Mouse (Mus musculus) kidney, embryonic 14.5 days (tissue): ENCODE data around the gene Lsm8. TPM values are rescaled to one million over a fixed set of nuclear protein-coding genes. Genes with fewer than 3 reads are reported as not detected.
A peak's percentile ranks its signal among the peaks of the same experiment; 100 is the strongest.
"Not testable (repeated sequence)": the region's sequence is repeated elsewhere in the genome, so short reads cannot be mapped to it uniquely, and the experiment has no call there.

Source experiments
- ATAC-seq: fragments of 200-750 bp; cut with Nextera tagmentation; 2 replicates; pipeline ENCODE4 v1.8.0; 2017; ENCODE audit warnings: moderate number of reproducible peaks, mild to moderate bottlenecking, moderate TSS enrichment, moderate library complexity; ENCODE audit not compliant: low FRiP score, low TSS enrichment
- H3K27ac ChIP-seq: fragments of 300-500 bp; sonication (generic); 2 replicates; pipeline ENCODE4 v1.5.1; 2014; ENCODE audit warnings: low read depth, mild to moderate bottlenecking, low read length, moderate library complexity, mixed read lengths
- H3K27me3 ChIP-seq: fragments of 300-500 bp; sonication (generic); 2 replicates; pipeline ENCODE4 v1.6.1; 2014; ENCODE audit warnings: mild to moderate bottlenecking, low read length; ENCODE audit not compliant: control insufficient read depth, insufficient read depth
- H3K36me3 ChIP-seq: fragments of 300-500 bp; sonication (generic); 2 replicates; pipeline ENCODE4 v1.6.1; 2014; ENCODE audit warnings: low read length, mixed read lengths; ENCODE audit not compliant: control insufficient read depth, insufficient read depth
- H3K4me1 ChIP-seq: fragments of 300-500 bp; sonication (generic); 2 replicates; pipeline ENCODE4 v1.6.1; 2014; ENCODE audit warnings: low read length, mixed read lengths; ENCODE audit not compliant: control insufficient read depth, insufficient read depth
- H3K4me2 ChIP-seq: fragments of 300-500 bp; sonication (generic); replicated peaks from 2 replicates; pipeline ENCODE4 v1.6.1; 2014; ENCODE audit warnings: low read depth, mild to moderate bottlenecking, low read length
- H3K4me3 ChIP-seq: fragments of 300-500 bp; sonication (generic); 2 replicates; pipeline ENCODE4 v1.5.1; 2014; ENCODE audit warnings: mild to moderate bottlenecking, low read length
- H3K9ac ChIP-seq: fragments of 300-500 bp; sonication (generic); 2 replicates; pipeline ENCODE4 v1.6.1; 2014; ENCODE audit warnings: low read depth, mild to moderate bottlenecking, low read length, moderate library complexity
- H3K9me3 ChIP-seq: fragments of 300-500 bp; sonication (generic); 2 replicates; pipeline ENCODE4 v1.6.1; 2016; ENCODE audit warnings: low read length; ENCODE audit not compliant: control insufficient read depth
- WGBS: fragments of 180-500 bp; shearing (Covaris S2); extraction: QIAGEN DNeasy Blood & Tissue Kit; methylation state at CpG from one replicate; pipeline ENCODE4 v1.1.7; 2014; 5-methylcytosine and 5-hydroxymethylcytosine counted together
- polyA plus RNA-seq: library from polyadenylated mRNA; unstranded; fragments of >200 nt; fragmentation: Nextera tagmentation; extraction: Ambion mirVana; gene quantifications from 2 replicates; pipeline ENCODE4 v1.2.1, GENCODE M21; 2014

The Lsm8 gene
- polyA plus RNA-seq = 231 and 294 TPM in 2 replicates

DNA sequence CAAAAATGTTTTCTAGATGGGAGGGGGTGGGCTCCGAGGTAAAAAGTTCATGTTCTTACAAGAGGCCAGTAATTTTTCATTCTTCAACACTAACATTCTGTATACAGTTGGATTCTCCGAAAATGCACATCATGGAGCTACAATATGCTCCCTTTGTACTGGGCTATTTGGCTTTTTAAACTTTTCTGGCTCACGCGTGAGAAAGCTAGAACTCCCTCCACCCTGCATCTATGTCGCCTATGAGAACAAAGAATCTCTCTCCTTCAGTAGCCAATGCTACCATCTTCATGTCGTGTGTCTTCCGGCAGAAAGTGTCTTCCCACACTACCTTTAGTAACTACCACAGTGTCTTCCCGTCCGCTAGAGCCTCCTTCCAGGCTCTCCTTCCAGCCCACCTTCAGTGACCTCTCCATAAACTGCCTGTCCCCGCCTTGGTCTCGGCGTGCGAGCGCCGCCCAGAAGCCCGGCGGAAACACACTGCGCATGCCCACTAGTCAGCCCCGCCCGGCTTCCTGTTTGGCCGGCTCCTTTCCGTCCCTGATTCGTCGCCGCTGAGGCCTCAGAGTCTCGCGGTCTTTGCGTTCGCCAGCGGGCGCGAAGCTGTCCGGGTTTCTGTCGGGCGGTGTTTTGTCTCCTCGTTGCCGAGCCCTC is at the start of gene Lsm8:
Gene Lsm8, plus strand, starts transcription at position 529 of the 651 bp plus-strand sequence.
- peak within 1 kb of the TSS; percentile 78 for H3K9ac ChIP-seq

DNA sequence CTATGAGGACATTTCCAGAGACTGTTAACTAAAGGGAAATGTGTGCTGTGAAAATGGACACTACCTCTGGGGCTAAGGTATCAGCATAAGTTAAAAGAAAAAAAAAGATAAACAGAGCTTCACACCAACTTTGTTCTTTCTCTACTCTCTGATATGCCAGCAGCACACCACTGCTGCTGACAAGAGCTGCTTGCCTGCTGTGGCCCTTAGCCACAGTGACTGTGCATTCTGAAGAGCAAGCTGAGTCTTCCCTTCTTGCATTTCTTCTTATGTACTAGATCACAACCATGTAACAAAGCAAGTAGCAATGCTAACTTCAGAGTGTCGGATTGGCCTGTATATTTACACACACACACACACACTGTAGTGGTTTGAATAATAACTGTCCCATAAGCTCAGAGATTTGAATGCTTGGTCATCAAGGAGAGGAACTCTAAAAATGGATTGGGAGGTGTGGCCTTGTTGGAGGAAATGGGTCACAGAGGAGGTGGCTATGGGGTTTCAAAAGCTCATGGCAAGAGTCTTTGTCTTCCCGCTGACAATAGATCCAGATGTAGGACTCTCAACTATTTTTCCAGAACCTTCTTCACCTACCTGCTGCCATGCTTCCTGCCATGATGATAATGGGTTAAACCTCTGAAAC is 47.4 kb upstream of the Lsm8 start:
- Histone ChIP-seq H3K4me1 (no peaks in the 10 kb centered on the region), H3K27ac (no peak overlapping the region), H3K4me3 (no peak overlapping the region), H3K4me2 (no peak overlapping the region), H3K27me3 (no peaks in the 10 kb centered on the region), H3K9me3 (no peaks in the 10 kb centered on the region), H3K36me3 (no peaks in the 10 kb centered on the region), H3K9ac (no peak overlapping the region)
- 92% methylated on average over 2 of the region's 2 CpGs for WGBS
- no peak for ATAC-seq

More for the DNA sequence above, at the start of gene Lsm8:
- H3K4me1 ChIP-seq = peaks cover 8% of the 10 kb centered on the region; the same call in 1 of the 2 replicates
- WGBS = 1% methylated on average over 37 of the region's 37 CpGs
- peaks cover 22% of the 10 kb centered on the region; the same call in 1 of the 2 replicates for H3K36me3 ChIP-seq
- no peaks in the 10 kb centered on the region for H3K27me3 ChIP-seq
- H3K9me3 ChIP-seq = no peaks in the 10 kb centered on the region
- peak; percentile 100 for ATAC-seq
- peak within 1 kb of the TSS; percentile 91 for H3K27ac ChIP-seq
- peak within 1 kb of the TSS; percentile 67 for H3K4me3 ChIP-seq
- H3K4me2 ChIP-seq = peak within 1 kb of the TSS; percentile 58

DNA sequence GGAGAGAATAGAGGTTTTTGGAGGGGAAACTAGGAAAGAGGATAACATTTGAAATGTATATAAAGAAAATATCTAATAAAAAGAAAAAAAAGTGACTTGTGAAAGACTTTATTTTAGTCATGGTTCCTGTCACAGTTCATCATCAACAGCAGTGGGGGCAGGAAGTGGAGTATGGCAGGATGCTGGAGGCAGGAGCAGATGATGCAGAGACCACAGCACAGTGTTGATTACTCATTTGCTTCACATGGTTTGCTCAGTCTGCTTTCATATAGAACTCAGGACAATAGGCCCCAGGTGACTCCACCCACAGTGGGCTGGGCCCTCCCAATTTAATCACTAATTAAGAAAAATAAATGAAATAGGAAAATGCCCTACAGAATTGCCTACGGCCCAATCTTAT is 35.8 kb upstream of the Lsm8 start:
- WGBS = 84% methylated on average over 1 of the region's 1 CpGs
- Histone ChIP-seq H3K27me3 (no peaks in the 10 kb centered on the region), H3K4me2 (no peak overlapping the region), H3K4me3 (no peak overlapping the region), H3K9me3 (no peaks in the 10 kb centered on the region), H3K36me3 (no peaks in the 10 kb centered on the region), H3K27ac (no peak overlapping the region), H3K9ac (no peak overlapping the region), H3K4me1 (no peaks in the 10 kb centered on the region)
- ATAC-seq = no peak

DNA sequence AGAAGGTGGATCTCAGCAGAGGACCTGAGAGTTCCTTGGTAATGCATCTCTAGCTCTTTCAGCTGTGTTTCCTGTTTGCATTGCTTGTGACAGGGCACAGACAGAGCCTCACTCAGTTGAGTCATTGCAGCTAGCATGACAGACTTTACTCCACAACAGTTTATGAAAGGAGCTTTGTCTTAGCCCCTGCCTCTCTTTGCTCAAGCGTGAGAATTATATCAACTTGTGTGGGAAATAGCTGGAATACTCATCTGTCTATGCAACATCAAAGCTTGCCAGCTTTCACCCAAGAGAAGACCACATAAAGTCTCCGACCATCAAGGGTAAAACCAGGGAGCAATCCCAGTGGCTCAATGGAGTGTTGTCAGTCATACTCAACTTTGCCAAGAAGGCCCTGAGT is 32.8 kb upstream of the Lsm8 start:
- ATAC-seq = no peak

DNA sequence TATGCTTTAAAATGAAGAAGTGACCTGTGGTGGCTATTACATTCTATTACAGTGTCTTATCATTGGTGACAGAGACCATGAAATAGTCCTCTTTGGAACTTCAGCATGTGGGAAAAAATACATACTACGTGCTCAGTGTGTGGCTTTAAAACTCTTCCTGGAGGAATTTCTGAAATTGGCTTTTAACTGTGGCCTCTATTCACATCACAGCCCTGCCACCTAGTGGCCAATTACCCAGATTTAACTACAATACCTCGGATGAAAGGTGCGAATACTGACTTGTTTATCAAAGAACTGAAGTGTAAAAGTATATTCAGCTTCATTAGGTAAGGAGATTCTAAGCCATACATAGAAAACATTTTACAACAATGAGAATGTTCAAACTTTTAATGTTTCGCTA is 29.0 kb upstream of the Lsm8 start:
- Histone ChIP-seq H3K9ac (no peak overlapping the region), H3K4me3 (no peak overlapping the region), H3K27ac (no peak overlapping the region), H3K4me2 (no peak overlapping the region), H3K36me3 (no peaks in the 10 kb centered on the region), H3K4me1 (no peaks in the 10 kb centered on the region), H3K27me3 (no peaks in the 10 kb centered on the region), H3K9me3 (no peaks in the 10 kb centered on the region)
- ATAC-seq = no peak
- WGBS = 9% methylated on average over 4 of the region's 4 CpGs

More for the DNA sequence above, 32.8 kb upstream of the Lsm8 start:
- Histone ChIP-seq H3K27ac (no peak overlapping the region), H3K4me3 (no peak overlapping the region), H3K9me3 (no peaks in the 10 kb centered on the region), H3K36me3 (no peaks in the 10 kb centered on the region), H3K27me3 (no peaks in the 10 kb centered on the region), H3K4me2 (no peak overlapping the region), H3K9ac (no peak overlapping the region), H3K4me1 (no peaks in the 10 kb centered on the region)
- WGBS = 85% methylated on average over 2 of the region's 2 CpGs

- Histone ChIP-seq H3K27ac (no peak overlapping the region), H3K36me3 (no peaks in the 10 kb centered on the region), H3K27me3 (no peaks in the 10 kb centered on the region), H3K4me3 (no peak overlapping the region), H3K4me1 (no peaks in the 10 kb centered on the region), H3K9me3 (no peaks in the 10 kb centered on the region), H3K9ac (no peak overlapping the region), H3K4me2 (no peak overlapping the region)
- 72% methylated on average over 4 of the region's 4 CpGs for WGBS
- no peak for ATAC-seq
Measured at GRCm38 (mm10) chr6:18820246-18820645, 28.1 kb upstream of the Lsm8 start.

GRCm38 (mm10) chr6:18822812-18823211 is 25.6 kb upstream of the Lsm8 start:
- no peaks in the 10 kb centered on the region for H3K27me3 ChIP-seq
- ATAC-seq = no peak
- WGBS = 32% methylated on average over 1 of the region's 1 CpGs
- H3K27ac ChIP-seq = peak overlapping the region; percentile 24; the same call in 1 of the 2 replicates
- no peak overlapping the region for H3K9ac ChIP-seq
- H3K9me3 ChIP-seq = no peaks in the 10 kb centered on the region
- no peaks in the 10 kb centered on the region for H3K36me3 ChIP-seq
- H3K4me1 ChIP-seq = no peaks in the 10 kb centered on the region
- H3K4me2 ChIP-seq = no peak overlapping the region
- no peak overlapping the region for H3K4me3 ChIP-seq

DNA sequence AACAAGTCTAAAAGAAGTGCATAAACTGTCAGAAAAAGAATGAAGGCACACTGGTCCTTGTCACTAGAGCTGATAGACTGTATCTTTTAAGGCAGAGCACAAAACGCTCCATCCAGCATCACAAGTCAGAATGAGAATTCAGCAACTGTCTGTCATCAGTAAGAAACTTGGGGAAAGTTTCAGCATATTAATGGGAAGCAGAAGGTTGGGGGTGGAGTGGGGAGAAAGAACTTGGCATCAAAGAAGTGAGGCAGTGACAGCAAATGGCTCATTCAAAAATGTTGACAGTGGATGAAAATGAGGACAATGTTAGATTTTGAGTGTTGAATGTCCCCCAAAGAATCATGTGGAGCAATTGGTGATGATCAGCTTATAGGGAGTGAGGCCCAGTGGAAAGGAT is 15.4 kb upstream of the Lsm8 start:
- Histone ChIP-seq H3K27ac (no peak overlapping the region), H3K9ac (no peak overlapping the region), H3K4me3 (no peak overlapping the region), H3K36me3 (no peaks in the 10 kb centered on the region), H3K4me1 (no peaks in the 10 kb centered on the region), H3K4me2 (no peak overlapping the region), H3K27me3 (no peaks in the 10 kb centered on the region), H3K9me3 (no peaks in the 10 kb centered on the region)
- ATAC-seq = no peak
- WGBS = 85% methylated on average over 1 of the region's 1 CpGs

DNA sequence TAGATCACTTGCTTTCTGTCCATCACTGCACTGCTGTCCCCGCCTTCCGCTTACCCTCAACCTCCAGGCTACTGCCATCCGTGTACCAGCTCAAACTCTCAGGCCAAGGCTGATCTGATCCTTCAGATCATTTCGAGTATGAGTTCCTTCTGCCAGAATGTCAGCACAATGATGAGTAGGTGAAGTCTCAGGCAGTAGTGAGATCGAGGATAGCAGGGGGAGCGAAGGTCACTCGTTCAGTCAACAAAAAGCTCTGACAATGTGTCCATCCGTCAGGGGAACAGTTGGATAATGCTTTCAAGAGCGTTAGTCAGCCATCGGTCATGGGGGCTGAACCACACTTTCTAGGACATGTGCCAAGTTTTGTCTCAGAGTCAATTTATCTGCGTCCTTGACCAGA is 3.9 kb upstream of the Lsm8 start:
- not testable (repeated sequence) for ATAC-seq, H3K4me1 ChIP-seq, H3K4me3 ChIP-seq, H3K27ac ChIP-seq, H3K4me2 ChIP-seq, H3K9ac ChIP-seq, H3K9me3 ChIP-seq, H3K36me3 ChIP-seq, H3K27me3 ChIP-seq
- 83% methylated on average over 4 of the region's 11 CpGs for WGBS
